Mouse (Mus musculus) E14TG2a.4 (cell line): Measurements from ENCODE around the gene Rhod.
A peak's percentile ranks its signal among the peaks of the same experiment; 100 is the strongest.

Experiments
- CTCF ChIP-seq: conservative IDR thresholded peaks from 2 replicates; pipeline ENCODE4 v1.5.1; 2014; ENCODE audit warnings: low read length
- POU5F1 ChIP-seq: IDR thresholded peaks from 2 replicates; pipeline ENCODE4 v1.6.1; 2014; ENCODE audit warnings: low read length, borderline replicate concordance

DNA sequence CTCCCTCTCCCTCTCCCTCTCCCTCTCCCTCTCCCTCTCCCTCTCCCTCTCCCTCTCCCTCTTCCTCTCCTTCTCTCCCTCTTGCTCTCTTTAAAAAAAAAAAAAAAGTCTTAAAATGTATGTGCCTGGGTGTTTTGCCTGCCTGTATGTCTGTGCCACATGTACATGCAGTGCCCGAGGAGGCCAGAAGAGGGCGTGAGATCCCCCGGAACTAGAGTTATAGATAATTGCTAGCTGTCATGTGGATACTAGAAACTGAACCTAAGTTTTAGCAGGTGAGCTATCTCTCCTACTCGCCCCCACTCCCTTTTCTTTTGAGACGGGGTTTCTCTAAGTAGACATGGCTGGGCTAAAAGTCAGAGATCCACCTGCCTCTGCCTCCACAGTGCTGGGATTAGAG, 29.1 kb upstream of the Rhod start:
- TF ChIP-seq CTCF: peak; percentile 63
- TF ChIP-seq POU5F1: no peak
